Mouse (Mus musculus) layer of hippocampus, adult 2 months (tissue): ENCODE measurements around the gene Ccn5. TPM values are rescaled to one million over a fixed set of nuclear protein-coding genes. Genes with fewer than 3 reads are reported as not detected.

Experiments
- DNase-seq, 2 experiments: peaks; one replicate each; pipeline ENCODE4 v3.0.0; 2022; ENCODE audit warnings: low spot score in 2 of 2
- H3K27ac ChIP-seq: fragments of 200-600 bp; 2 replicates; pipeline ENCODE4 v1.8.1; 2022
- H3K4me3 ChIP-seq: fragments of 200-600 bp; 2 replicates; pipeline ENCODE4 v1.8.1; 2022; ENCODE audit warnings: mild to moderate bottlenecking
- CTCF ChIP-seq: fragments of 200-600 bp; conservative IDR thresholded peaks from 2 replicates; pipeline ENCODE4 v1.8.1; 2022; ENCODE audit warnings: antibody characterized with exemption, mild to moderate bottlenecking, moderate library complexity
- total RNA-seq, 2 experiments: library from RNA; stranded (reverse); gene quantifications; 2 replicates each; pipeline ENCODE4 v1.2.3; 2021

Gene Ccn5
- total RNA-seq, 2 experiments from 2014 or later, result not detected

DNA sequence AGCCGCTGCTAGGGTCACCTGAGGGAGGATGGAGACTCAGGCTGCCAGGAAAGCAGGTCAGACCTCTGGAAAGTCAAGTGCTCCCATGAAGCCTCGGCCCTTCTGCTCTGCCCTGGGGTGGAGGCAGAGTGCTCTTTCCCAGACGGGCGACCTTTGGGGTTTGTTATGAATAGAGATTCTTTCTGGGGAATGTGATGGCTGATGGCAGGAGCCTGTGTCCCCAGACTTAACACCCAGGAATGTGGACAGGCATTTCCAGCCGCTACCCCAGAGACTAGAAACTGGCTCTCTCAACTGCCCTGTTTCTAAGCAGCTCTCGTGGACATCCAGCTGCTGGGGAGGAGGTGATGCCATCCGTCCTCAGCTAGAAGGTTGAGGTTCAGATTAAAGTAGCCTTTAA lies 11.0 kb upstream of the Ccn5 start:
- Histone ChIP-seq H3K4me3 (no peak overlapping the region), H3K27ac (peak overlapping the region; percentile 57; the same call in 1 of the 2 replicates)
- no peak for TF ChIP-seq CTCF
- DNase-seq, result no peak

DNA sequence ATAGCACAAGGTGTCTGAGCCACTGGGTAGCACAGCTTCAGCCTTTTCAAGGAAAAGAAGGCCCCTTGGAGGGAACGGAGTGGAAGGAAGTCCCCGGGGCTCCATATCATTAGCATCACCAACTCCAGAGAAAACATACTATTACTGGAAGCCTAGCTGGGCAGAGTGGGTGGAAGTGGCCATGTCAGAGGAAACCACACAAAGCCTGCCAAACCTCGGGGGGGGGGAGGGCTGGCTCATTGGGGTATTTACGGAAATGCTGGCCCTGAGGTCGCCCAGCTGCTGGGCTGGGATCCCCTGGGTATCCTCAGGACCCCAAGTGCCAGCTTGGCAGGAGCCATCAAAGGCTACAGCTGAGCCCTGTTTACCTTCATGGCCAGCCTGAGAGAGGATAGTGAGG lies 7.6 kb upstream of the Ccn5 start:
- DNase-seq, result no peak
- Histone ChIP-seq H3K27ac (no peak overlapping the region), H3K4me3 (no peak overlapping the region)
- TF ChIP-seq CTCF, result no peak

DNA sequence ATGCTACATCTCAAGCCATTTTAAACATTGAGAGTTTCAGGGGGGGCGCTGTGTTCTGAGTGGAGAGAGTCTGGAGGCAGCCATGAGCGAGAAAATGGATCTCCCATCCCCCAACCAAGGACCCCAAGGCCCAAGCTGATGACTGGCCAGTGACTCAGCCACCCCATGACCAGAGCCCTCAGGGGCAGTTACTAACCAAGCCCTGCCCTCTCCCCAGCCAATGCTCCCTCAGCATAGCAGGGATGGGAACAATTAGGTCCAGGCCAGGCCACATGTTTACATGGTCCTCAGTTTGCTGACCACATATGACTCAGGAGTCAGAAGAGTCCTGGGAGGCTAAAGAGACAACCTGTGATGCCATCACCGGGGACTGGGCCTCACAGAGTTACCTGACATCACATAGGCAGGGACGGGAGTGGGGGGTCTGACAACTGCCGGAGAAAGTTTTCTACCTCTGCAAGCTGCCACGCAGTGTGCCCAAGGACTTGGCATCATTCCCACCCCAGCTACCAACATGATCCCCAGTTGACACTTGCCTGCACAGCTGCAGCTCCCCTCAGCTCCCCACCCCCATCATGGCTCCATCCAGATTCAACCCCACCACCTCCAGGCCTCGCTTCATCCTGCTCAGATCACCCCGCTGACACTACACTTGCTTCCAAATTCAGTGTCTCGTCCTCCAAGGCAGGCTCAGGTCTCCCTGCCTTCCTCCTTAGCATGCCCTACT lies 5.8 kb upstream of the Ccn5 start:
- H3K27ac ChIP-seq, result no peak overlapping the region
- H3K4me3 ChIP-seq, result no peak overlapping the region
- TF ChIP-seq CTCF, result no peak
- no peak for DNase-seq

DNA sequence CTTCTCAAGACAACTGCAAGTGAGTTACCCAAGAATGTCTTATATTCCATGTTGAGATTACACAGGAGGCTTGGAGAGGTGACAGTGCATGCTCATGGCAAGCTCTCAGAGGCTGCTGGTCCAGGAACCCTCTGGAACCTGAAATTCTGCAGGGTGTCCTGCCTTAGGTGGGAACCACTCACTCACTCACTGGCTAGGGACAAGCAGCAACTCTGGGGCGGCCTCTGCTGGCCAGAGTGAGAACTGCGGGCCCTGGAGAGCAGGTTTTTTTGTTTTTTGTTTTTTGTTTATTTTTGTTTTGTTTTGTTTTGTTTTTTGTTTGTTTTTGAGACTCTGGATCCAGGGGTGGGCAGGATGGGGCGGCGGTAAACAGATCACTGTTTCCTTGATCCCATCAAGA lies 2.6 kb downstream of the Ccn5 start:
- DNase-seq, result peak in 1 of 2 experiments; percentile 63
- H3K4me3 ChIP-seq, result no peak overlapping the region
- no peak overlapping the region for H3K27ac ChIP-seq
- TF ChIP-seq CTCF, result peak; percentile 100

DNA sequence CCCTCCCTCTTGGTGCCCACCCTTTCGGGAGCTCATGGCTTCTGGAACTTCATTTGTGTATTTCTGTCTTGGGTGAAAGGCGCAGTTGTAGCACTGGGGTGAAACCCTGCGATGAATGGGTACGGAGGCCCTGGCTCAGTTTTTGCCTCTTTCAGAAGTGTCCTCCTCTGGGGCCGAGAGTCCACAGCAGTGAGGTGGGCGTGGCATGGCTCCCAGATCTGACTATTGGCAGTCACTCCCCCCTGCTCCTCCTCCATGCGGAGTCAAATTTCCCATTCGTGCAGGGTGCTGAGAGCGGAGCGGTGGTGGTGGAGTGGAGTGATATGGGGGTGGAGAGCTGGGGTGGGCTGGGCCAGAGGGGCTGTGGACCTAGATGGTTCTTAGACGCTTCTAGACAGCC lies 3.1 kb downstream of the Ccn5 start:
- TF ChIP-seq CTCF, result no peak
- DNase-seq, result no peak
- Histone ChIP-seq H3K4me3 (no peak overlapping the region), H3K27ac (no peak overlapping the region)

DNA sequence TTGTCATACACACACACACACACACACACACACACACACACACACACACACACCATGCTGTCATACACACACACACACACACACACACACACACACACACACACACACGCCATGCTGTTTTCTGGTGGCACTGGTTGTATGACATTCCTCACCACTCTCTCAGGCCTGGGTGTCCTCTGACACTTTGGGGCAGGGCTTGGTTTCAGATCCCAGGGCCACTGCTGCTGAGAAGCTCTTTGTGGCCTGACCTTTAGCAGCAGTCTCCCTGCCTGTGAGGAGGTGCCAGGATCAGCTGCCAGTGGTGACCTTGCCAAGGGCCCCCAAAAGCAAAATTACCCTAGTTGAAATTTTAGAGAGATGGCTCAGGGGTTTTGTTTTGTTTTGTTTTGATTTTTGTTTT lies 5.2 kb downstream of the Ccn5 start:
- no peak for TF ChIP-seq CTCF
- no peak for DNase-seq
- Histone ChIP-seq H3K4me3 (no peak overlapping the region), H3K27ac (no peak overlapping the region)

DNA sequence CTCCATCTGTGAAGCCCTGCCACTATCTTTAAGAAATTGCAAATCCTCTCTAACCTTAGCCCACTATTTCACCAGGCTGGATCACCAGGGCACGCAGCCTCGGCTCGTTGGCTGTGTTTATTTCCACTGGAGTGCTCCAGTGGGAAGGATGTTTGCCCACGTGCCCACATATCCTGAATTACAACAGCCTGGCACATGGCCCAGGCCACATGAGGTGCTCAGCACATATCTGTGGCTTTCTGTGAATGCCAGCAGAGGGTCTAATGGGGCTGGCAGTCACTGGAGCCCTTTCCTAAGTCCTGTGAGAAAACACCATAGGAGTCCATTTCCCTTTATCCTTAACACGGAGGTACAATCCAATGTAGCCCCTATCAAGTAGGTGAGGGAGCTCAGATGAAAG lies 5.8 kb downstream of the Ccn5 start:
- H3K4me3 ChIP-seq, result no peak overlapping the region
- no peak overlapping the region for H3K27ac ChIP-seq
- no peak for DNase-seq
- no peak for TF ChIP-seq CTCF

DNA sequence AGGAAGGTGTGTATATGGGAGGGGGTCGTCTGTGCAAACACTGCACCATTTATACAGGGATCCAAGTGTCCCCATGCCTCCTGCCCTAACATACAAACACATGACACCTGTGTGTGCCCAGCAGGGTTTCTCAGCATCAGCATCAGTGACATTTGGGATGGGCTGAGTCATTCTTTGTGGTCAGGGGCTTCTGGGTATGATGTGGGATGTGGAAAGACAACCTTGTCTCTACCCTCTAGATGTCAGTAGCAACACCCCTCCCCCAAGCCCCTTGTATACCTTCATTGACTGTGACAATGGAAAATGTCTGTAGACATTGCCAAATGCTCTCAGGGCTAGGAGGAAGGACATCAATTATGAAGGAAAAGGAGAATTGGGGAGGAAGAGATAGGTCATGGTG lies 10.5 kb downstream of the Ccn5 start:
- H3K27ac ChIP-seq, result no peak overlapping the region
- DNase-seq, result no peak
- no peak for TF ChIP-seq CTCF
- no peak overlapping the region for H3K4me3 ChIP-seq

DNA sequence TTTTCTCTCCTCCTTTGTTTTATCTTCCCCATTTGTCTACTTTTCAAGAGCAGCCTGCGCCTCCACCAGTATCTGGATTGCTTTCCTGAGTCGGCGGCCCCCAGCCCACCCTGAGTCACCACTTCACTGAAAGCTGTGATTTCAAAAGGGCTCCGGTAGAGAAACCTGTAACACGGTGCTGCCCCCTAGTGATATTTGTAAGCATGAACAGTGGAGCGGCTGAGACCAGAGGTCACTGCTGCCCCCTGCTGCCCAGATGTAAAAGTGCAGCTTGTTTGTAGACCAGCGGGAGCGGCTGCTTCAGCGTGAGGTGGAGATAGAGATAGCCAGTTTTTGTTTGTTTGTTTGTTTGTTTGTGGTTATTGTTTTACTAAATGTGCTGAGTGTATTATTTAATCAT lies 17.4 kb downstream of the Ccn5 start:
- peak; percentile 98 for TF ChIP-seq CTCF
- peak; percentile 82 to 88 for DNase-seq
- no peak overlapping the region; the same call in 1 of the 2 replicates for H3K4me3 ChIP-seq
- no peak overlapping the region for H3K27ac ChIP-seq

DNA sequence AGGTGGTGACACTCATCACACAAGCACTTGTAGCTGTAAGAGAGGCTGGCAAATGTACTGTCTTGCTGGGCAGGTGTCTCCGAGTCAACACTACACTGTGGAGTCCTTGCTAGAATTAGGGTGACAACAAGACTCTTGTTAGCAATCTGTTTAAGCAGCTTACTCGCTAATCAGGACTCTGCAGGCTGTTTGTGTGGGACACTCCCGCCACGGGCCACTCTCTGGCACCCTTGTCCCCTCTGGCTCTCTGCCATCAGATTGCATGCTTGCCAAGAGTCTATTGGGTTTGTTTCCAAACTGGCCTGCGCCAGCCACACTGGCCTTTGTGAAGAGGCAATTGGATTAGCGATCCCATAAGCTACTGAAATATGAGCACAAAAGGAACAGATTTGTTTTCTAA lies 18.9 kb downstream of the Ccn5 start:
- DNase-seq, result peak; percentile 33 to 43
- Histone ChIP-seq H3K4me3 (no peak overlapping the region), H3K27ac (no peak overlapping the region)
- TF ChIP-seq CTCF, result no peak

DNA sequence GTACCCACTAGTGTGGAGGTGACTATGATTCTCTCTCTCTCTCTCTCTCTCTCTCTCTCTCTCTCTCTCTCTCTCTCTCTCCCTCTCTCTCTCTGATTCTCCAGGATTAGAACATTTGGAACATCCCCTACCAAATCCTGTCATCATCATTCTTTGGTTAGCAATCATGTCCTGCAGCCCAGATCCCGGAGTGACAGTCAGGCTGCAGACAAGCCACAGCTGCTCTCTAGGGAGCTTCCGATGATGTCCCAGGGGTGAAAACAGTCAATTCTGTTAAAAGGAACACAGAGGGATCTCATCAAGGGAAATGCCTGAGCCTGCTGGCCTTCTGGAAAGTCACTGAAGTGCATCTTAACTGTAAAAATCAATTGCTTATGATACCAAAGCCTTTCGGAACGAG lies 21.4 kb downstream of the Ccn5 start:
- no peak overlapping the region for H3K27ac ChIP-seq
- no peak for TF ChIP-seq CTCF
- no peak for DNase-seq
- no peak overlapping the region for H3K4me3 ChIP-seq

DNA sequence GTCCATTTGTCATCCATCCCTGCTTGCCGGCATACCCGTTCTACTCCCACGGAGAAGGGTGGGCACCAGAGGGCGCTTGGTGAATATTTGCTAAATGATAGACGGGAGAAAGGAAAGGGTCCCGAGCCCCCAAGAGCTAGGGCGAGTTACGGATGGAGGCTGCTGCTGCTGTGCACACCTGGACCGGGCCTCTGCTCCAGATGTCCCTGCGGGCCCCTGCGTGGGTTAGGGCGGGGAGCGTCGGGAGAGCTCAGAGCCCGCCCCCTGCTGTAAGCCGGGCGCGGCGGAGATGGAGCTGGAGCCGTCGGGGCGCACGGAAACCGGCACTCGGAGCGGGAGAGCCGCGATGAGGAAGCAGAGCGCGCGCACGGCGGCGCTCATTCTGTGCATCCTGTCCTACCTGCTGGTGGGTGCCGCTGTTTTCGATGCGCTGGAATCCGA lies 32.8 kb downstream of the Ccn5 start, which contains the start of gene Kcnk15:
Gene Kcnk15, plus strand, starts transcription at position 191 of the 441 bp plus-strand sequence.
- TF ChIP-seq CTCF, result peak; percentile 66
- H3K4me3 ChIP-seq, result no peak within 1 kb of the TSS; the same call in 1 of the 2 replicates
- no peak for DNase-seq
- no peak within 1 kb of the TSS for H3K27ac ChIP-seq

DNA sequence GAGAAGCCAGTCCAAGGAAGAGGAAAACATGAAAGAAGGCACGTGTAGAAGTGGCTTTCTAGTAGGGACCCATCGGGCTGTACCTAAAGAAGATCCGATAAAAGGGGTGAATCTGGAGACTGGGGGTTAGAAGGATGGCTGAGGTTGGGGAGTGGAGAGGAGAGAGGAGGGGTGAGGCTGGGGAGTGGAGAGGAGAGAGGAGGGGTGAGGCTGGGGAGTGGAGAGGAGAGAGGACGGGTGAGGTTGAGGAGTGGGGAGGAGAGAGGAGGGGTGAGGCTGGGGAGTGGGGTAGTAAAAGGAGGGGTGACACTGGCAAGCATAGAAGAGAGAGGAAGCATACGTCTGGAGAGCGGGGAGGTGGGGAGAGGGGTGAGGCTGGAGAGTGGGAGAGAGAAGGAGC lies 36.6 kb downstream of the Ccn5 start:
- Histone ChIP-seq H3K27ac (no peak overlapping the region), H3K4me3 (no peak overlapping the region)
- no peak for TF ChIP-seq CTCF
- no peak for DNase-seq

DNA sequence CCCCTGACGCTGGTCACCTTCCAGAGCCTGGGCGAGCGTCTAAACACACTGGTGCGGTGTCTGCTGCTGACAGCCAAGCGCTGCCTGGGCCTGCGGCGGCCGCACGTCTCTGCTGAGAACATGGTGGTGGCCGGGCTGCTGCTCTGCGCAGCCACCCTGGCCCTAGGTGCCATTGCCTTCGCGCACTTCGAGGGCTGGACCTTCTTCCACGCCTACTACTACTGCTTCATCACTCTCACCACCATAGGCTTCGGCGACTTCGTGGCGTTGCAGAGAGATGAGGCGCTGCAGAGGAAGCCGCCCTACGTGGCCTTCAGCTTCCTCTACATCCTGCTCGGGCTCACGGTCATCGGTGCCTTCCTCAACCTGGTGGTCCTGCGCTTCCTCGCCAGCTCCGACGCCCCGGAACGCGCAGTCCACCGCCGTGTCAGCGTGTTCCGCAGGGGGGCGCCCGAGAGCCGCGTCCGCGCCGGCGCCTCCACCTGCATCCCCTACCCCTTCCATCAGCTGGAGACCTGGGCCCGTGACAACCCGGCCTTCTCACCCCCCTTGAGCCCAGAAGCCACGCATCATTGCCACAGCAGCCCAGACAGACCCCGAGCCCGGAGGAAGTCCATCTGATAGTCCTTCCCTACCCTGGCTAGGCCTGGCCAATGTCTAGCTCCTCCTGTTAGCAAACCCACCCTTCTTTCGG lies 37.7 kb downstream of the Ccn5 start:
- peak; percentile 95 for TF ChIP-seq CTCF
- DNase-seq, result peak; percentile 28 to 69
- Histone ChIP-seq H3K27ac (no peak overlapping the region), H3K4me3 (peak overlapping the region; percentile 19; the same call in 1 of the 2 replicates)
